Mouse (Mus musculus) forebrain, postnatal 0 days (tissue): Measurements from ENCODE around the gene S100a6. TPM values are rescaled to one million over a fixed set of nuclear protein-coding genes. Genes with fewer than 3 reads are reported as not detected.

Source experiments
- ATAC-seq: fragments of 200-750 bp; cut with Nextera tagmentation; 2 replicates; pipeline ENCODE4 v1.8.0; 2017; ENCODE audit warnings: mild to moderate bottlenecking, moderate library complexity
- DNase-seq: peaks from one replicate; pipeline ENCODE4 v3.0.0-alpha.2; 2015
- H3K27ac ChIP-seq: fragments of 300-500 bp; sonication (generic); 2 replicates; pipeline ENCODE4 v1.5.1; 2014; ENCODE audit warnings: low read depth, mild to moderate bottlenecking, antibody characterized with exemption, low read length, moderate library complexity, mixed read lengths
- H3K27me3 ChIP-seq: fragments of 300-500 bp; sonication (generic); 2 replicates; pipeline ENCODE4 v1.6.1; 2014; ENCODE audit warnings: mild to moderate bottlenecking, low read length, mixed read lengths; ENCODE audit not compliant: insufficient read depth
- H3K36me3 ChIP-seq: fragments of 300-500 bp; sonication (generic); 2 replicates; pipeline ENCODE4 v1.6.1; 2014; ENCODE audit warnings: mild to moderate bottlenecking, moderate library complexity; ENCODE audit not compliant: insufficient read depth
- H3K4me1 ChIP-seq: fragments of 300-500 bp; sonication (generic); 2 replicates; pipeline ENCODE4 v1.6.1; 2014; ENCODE audit warnings: antibody characterized with exemption; ENCODE audit not compliant: insufficient read depth
- H3K4me2 ChIP-seq: fragments of 300-500 bp; sonication (generic); 2 replicates; pipeline ENCODE4 v1.6.1; 2014; ENCODE audit warnings: low read depth, mild to moderate bottlenecking, moderate library complexity
- H3K4me3 ChIP-seq: fragments of 300-500 bp; sonication (generic); 2 replicates; pipeline ENCODE4 v1.5.1; 2014; ENCODE audit warnings: low read depth, low read length, mixed read lengths
- H3K9ac ChIP-seq: fragments of 300-500 bp; sonication (generic); 2 replicates; pipeline ENCODE4 v1.6.1; 2014; ENCODE audit warnings: mild to moderate bottlenecking
- H3K9me3 ChIP-seq: fragments of 300-500 bp; sonication (generic); 2 replicates; pipeline ENCODE4 v1.6.1; 2016; ENCODE audit warnings: low read length
- CTCF ChIP-seq: sonication (generic); IDR thresholded peaks from 2 replicates; pipeline ENCODE4 v1.5.1; 2016; ENCODE audit warnings: antibody characterized with exemption, control low read depth, low read depth
- WGBS: fragments of 180-500 bp; shearing (Covaris S2); extraction: QIAGEN DNeasy Blood & Tissue Kit; methylation state at CpG from one replicate; pipeline ENCODE4 v1.1.7; 2014; 5-methylcytosine and 5-hydroxymethylcytosine counted together
- polyA plus RNA-seq: library from polyadenylated mRNA; unstranded; fragments of >200 nt; fragmentation: Nextera tagmentation; extraction: Ambion mirVana; gene quantifications from 2 replicates; pipeline ENCODE4 v1.2.1, GENCODE M21; 2015
- total RNA-seq: library from RNA; depleted of rRNA; stranded (reverse); fragments of >200 nt; gene quantifications from 2 replicates; pipeline ENCODE4 v1.2.3, GENCODE M21; 2014

Gene S100a6
- total and polyA plus RNA-seq, 2 experiments from 2014 or later, result 17.9 to 34.9 TPM

DNA sequence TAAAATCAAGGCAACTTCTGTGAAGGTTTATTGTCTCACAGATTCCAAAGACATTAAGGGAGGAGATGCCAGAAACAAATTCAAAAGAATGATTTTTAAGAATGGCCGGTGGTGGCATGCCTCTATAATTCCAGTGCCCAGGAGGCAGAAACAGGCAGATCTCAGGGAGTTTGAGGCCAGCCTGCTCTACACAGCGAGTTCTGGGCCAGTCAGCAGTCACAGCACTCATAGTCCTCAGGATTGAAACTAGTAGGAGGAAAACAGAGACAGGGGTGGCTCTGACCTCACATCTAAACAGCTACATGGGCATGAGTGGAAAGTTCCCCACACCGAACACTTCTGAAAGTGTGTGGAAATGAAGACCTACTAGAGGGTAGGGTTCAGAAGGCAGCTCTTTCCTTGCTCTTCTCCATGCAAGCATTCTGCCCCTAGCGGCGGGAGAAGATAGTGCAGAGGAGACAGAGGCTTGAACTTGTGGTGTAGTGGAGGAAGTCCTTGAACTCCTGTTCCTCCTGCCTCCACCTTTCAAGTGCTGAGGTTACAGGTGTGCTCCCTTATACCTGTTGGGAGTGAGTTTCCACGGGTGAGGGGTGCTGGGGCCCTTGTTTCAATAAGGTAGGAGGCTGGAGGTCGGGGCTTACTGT is 27.0 kb downstream of the S100a6 start:
- H3K27me3 ChIP-seq, result no peaks in the 10 kb centered on the region
- no peak overlapping the region for H3K4me2 ChIP-seq
- no peak overlapping the region for H3K27ac ChIP-seq
- DNase-seq, result no peak
- 57% methylated on average over 7 of the region's 7 CpGs for WGBS
- no peaks in the 10 kb centered on the region for H3K9me3 ChIP-seq
- no peaks in the 10 kb centered on the region for H3K4me1 ChIP-seq
- TF ChIP-seq CTCF, result peak; percentile 59
- no peak overlapping the region for H3K9ac ChIP-seq
- no peak for ATAC-seq
- no peaks in the 10 kb centered on the region for H3K36me3 ChIP-seq
- H3K4me3 ChIP-seq, result no peak overlapping the region

DNA sequence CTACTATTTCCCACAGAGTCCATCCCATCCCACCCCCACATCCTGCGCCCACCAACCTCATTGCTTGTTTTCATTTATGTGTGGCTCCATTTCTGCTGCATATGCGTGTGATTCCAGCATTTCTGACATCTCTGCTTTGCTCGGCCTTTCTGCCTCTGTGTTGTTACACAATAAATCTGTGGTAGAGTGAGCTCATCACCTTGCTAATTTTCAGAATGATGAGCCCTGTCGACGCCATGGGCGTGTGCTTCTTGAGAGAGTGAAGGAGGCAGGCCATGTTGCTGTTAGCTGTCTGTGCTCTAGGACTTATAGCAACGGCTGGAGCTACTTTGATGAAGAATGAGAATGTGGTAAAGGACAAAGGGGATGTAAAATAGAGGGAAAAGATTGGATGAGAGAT is 28.3 kb downstream of the S100a6 start:
- no peak for DNase-seq
- no peak for TF ChIP-seq CTCF
- no peak for ATAC-seq
- Histone ChIP-seq H3K4me2 (no peak overlapping the region), H3K36me3 (no peaks in the 10 kb centered on the region), H3K4me3 (no peak overlapping the region), H3K27me3 (no peaks in the 10 kb centered on the region), H3K9ac (no peak overlapping the region), H3K9me3 (no peaks in the 10 kb centered on the region), H3K27ac (no peak overlapping the region), H3K4me1 (no peaks in the 10 kb centered on the region)
- WGBS, result 87% methylated on average over 7 of the region's 7 CpGs

DNA sequence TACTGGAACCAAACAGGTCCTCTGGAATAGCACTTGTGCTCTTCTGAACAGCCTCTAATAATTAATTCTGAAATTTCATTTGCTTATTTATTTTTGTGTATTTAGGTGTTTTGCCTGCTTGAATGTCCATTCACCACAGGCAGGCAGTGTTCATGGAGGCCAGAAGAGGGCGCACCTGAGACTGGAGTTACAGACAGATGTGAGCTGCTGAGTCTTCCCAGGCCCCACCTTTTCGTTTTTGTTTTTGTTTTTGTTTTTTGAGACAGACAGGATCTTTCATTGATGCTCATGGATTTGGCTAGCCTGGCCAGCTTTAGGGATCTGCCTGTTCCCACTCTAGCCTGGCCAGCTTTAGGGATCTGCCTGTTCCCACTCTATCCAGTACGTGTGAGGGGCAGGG is 31.5 kb downstream of the S100a6 start:
- no peaks in the 10 kb centered on the region for H3K9me3 ChIP-seq
- 54% methylated on average over 3 of the region's 3 CpGs for WGBS
- no peak overlapping the region for H3K4me2 ChIP-seq
- H3K27me3 ChIP-seq, result no peaks in the 10 kb centered on the region
- H3K27ac ChIP-seq, result no peak overlapping the region
- H3K4me1 ChIP-seq, result no peaks in the 10 kb centered on the region
- H3K4me3 ChIP-seq, result no peak overlapping the region
- H3K36me3 ChIP-seq, result no peaks in the 10 kb centered on the region
- H3K9ac ChIP-seq, result no peak overlapping the region
- DNase-seq, result no peak
- no peak for ATAC-seq
- TF ChIP-seq CTCF, result peak; percentile 46

DNA sequence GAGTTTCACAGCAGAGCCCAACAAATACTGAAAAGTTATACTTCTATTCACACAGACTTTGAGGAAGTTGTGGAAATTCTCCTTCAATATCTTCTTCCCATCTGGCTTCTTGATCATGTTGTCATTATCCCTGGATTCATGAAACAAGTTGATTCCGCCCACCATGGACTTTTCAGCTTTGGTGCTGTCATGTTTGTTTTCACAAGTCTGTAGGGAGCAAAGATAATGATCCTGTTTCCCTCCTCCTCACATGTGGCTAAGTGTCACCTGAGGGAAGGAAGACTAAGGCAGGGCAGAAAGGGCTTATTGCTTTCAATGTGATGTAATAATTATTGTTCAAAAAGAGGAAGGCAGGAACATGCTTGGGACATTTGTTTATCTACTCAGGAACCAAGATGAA is 34.6 kb downstream of the S100a6 start:
- ATAC-seq (no peak), DNase-seq (no peak)
- Histone ChIP-seq H3K4me3 (no peak overlapping the region), H3K4me1 (no peaks in the 10 kb centered on the region), H3K9me3 (no peaks in the 10 kb centered on the region), H3K27me3 (no peaks in the 10 kb centered on the region), H3K9ac (no peak overlapping the region), H3K4me2 (no peak overlapping the region), H3K27ac (no peak overlapping the region), H3K36me3 (no peaks in the 10 kb centered on the region)
- TF ChIP-seq CTCF, result no peak
- 84% methylated on average over 1 of the region's 1 CpGs for WGBS

DNA sequence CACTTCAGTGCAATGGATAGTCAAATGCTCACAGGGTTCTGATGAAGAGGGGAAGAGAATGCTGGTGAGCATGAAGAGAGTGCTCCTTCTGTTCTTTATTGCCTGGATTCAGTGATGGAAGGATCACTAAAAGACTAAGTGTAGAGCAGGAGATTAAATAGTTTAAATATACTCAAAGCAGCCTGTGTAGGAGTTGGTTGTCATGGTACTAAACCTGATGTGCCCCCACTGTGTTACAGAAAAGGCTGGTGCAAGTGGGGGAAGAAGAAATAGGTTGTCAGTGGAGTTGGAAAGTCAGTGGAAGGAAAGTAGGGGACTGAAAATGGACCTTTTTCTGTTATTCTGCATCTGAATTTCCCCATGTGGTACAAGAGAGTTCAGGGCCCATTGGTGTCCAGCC is 36.3 kb downstream of the S100a6 start:
- no peaks in the 10 kb centered on the region for H3K36me3 ChIP-seq
- no peak for TF ChIP-seq CTCF
- DNase-seq (no peak), ATAC-seq (no peak)
- no peak overlapping the region for H3K4me2 ChIP-seq
- no peak overlapping the region for H3K9ac ChIP-seq
- no peak overlapping the region for H3K27ac ChIP-seq
- no peaks in the 10 kb centered on the region for H3K4me1 ChIP-seq
- H3K4me3 ChIP-seq, result no peak overlapping the region
- H3K9me3 ChIP-seq, result no peaks in the 10 kb centered on the region
- peaks cover 4% of the 10 kb centered on the region; the same call in 1 of the 2 replicates for H3K27me3 ChIP-seq

DNA sequence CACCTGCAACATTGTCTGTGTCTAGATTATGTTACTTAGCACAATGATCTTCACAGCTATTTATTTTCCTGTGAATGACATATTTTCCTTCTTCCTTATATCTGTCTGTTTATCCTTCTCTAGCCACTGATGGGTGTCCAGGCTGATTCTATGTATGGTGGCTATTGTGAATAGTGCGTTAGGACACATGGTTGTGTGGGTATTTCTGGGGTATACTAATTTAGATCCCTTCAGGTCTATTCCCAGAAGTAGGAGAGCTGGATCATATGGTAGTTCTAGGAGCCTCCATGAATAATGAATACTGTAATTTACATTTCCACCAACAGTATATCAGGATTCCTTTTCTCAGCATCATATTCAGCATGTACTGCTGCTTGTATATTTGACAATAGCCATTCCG is 37.1 kb downstream of the S100a6 start:
- no peak overlapping the region for H3K9ac ChIP-seq
- WGBS, result 92% methylated on average over 2 of the region's 2 CpGs
- DNase-seq (no peak), ATAC-seq (no peak)
- no peaks in the 10 kb centered on the region for H3K9me3 ChIP-seq
- no peak overlapping the region for H3K27ac ChIP-seq
- H3K4me3 ChIP-seq, result no peak overlapping the region
- peaks cover 4% of the 10 kb centered on the region; the same call in 1 of the 2 replicates for H3K27me3 ChIP-seq
- H3K36me3 ChIP-seq, result no peaks in the 10 kb centered on the region
- no peak overlapping the region for H3K4me2 ChIP-seq
- H3K4me1 ChIP-seq, result no peaks in the 10 kb centered on the region
- no peak for TF ChIP-seq CTCF

DNA sequence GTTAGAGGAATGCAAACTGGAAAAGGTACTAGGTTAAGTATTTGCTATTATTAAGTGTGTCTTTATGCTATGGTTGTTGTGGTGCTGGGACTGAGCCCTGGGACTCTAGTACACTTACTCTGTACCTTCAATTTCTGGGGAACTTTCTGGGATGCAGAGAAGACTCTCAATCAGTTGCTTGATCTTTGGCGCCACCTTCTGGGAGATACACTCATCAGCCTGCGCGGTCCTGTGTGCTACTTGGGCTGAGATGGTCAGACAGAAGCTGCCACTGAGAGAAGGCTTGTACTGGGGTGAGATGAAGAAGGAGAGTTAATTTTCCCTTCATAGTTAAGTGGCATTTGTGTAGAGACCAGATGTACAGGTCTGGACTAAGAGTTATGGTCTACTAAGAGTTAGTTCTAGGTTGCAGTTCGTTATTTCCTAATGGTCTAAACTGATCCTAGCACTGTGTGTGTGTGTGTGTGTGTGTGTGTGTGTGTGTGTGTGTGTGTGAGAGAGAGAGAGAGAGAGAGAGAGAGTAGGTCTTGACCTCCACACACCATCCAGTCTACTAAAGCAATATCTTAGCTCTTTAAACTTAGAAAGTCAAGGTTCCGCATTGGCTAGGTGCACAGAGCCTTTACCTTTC is 40.3 kb downstream of the S100a6 start:
- H3K27ac ChIP-seq, result no peak overlapping the region
- H3K27me3 ChIP-seq, result peaks cover 4% of the 10 kb centered on the region; the same call in 1 of the 2 replicates
- no peak overlapping the region for H3K4me2 ChIP-seq
- no peak overlapping the region for H3K9ac ChIP-seq
- DNase-seq (peak; percentile 89), ATAC-seq (peak; percentile 90)
- no peaks in the 10 kb centered on the region for H3K4me1 ChIP-seq
- H3K4me3 ChIP-seq, result no peak overlapping the region
- TF ChIP-seq CTCF, result peak; percentile 90
- H3K9me3 ChIP-seq, result no peaks in the 10 kb centered on the region
- 35% methylated on average over 5 of the region's 5 CpGs for WGBS
- H3K36me3 ChIP-seq, result no peaks in the 10 kb centered on the region
